Mouse (Mus musculus) embryonic facial prominence, embryonic 13.5 days (tissue): Measurements from ENCODE around the gene Gfra4. TPM values are rescaled to one million over a fixed set of nuclear protein-coding genes. Genes with fewer than 3 reads are reported as not detected.

Experiments used
- ATAC-seq: fragments of 200-750 bp; cut with Nextera tagmentation; 2 replicates; pipeline ENCODE4 v1.8.0; 2017; ENCODE audit warnings: low read depth; ENCODE audit not compliant: insufficient number of reproducible peaks, insufficient read depth, low FRiP score, low TSS enrichment
- H3K27ac ChIP-seq: fragments of 300-500 bp; sonication (generic); 2 replicates; pipeline ENCODE4 v1.5.1; 2015; ENCODE audit warnings: moderate library complexity, mild to moderate bottlenecking, inconsistent platforms
- H3K27me3 ChIP-seq: fragments of 300-500 bp; sonication (generic); 2 replicates; pipeline ENCODE4 v1.6.1; 2015; ENCODE audit warnings: mild to moderate bottlenecking, inconsistent platforms
- H3K36me3 ChIP-seq: fragments of 300-500 bp; sonication (generic); 2 replicates; pipeline ENCODE4 v1.6.1; 2015; ENCODE audit warnings: mild to moderate bottlenecking, inconsistent platforms
- H3K4me1 ChIP-seq: fragments of 300-500 bp; sonication (generic); 2 replicates; pipeline ENCODE4 v1.6.1; 2015; ENCODE audit warnings: inconsistent platforms
- H3K4me2 ChIP-seq: fragments of 300-500 bp; sonication (generic); 2 replicates; pipeline ENCODE4 v1.6.1; 2015; ENCODE audit warnings: moderate library complexity, mild to moderate bottlenecking, inconsistent platforms
- H3K4me3 ChIP-seq: fragments of 300-500 bp; sonication (generic); 2 replicates; pipeline ENCODE4 v1.5.1; 2015; ENCODE audit warnings: mild to moderate bottlenecking, inconsistent platforms
- H3K9ac ChIP-seq: fragments of 300-500 bp; sonication (generic); 2 replicates; pipeline ENCODE4 v1.6.1; 2015; ENCODE audit warnings: mild to moderate bottlenecking, inconsistent platforms
- H3K9me3 ChIP-seq: fragments of 300-500 bp; sonication (generic); 2 replicates; pipeline ENCODE4 v1.6.1; 2016; ENCODE audit warnings: inconsistent platforms
- WGBS: fragments of 180-500 bp; shearing (Covaris S2); methylation state at CpG from one replicate; pipeline ENCODE4 v1.1.7; 2015; ENCODE audit warnings: mixed read lengths; 5-methylcytosine and 5-hydroxymethylcytosine counted together
- polyA plus RNA-seq: library from polyadenylated mRNA; unstranded; fragments of >200 nt; fragmentation: Nextera tagmentation; extraction: Ambion mirVana; gene quantifications from 2 replicates; pipeline ENCODE4 v1.2.1, GENCODE M21; 2015

The Gfra4 gene
- polyA plus RNA-seq, 1 experiment from 2014 or later, result 42.7 TPM

DNA sequence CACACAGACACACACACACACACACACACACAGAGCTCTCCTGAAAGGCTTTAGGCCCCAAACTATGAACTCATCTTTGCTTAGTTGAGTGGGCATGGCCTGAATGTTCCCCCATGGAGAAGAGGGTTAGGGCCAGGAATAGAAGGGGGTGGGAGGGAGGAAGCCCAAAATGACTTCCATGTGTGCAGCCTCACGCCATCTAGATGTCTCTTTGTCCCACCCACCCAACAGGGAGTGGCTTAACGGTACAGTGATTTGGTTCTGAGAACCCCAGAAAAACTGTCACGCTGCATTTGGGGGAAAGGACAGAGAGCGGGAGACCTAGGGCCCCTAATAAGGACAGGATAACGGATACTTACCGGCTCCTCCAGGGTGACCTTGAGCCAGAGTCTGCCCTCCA lies 17.9 kb upstream of the Gfra4 start:
- H3K4me2 ChIP-seq, result peak overlapping the region; percentile 33
- H3K4me1 ChIP-seq, result peaks cover 54% of the 10 kb centered on the region
- WGBS, result 23% methylated on average over 6 of the region's 6 CpGs
- no peaks in the 10 kb centered on the region for H3K36me3 ChIP-seq
- peak overlapping the region; percentile 86 for H3K27ac ChIP-seq
- no peaks in the 10 kb centered on the region for H3K9me3 ChIP-seq
- H3K4me3 ChIP-seq, result no peak overlapping the region
- H3K27me3 ChIP-seq, result peaks cover 43% of the 10 kb centered on the region
- H3K9ac ChIP-seq, result 0 out of 2 replicates have a peak overlapping the region, but pooled peaks have one; percentile 16
- ATAC-seq, result peak; percentile 12; the same call in 1 of the 2 replicates

DNA sequence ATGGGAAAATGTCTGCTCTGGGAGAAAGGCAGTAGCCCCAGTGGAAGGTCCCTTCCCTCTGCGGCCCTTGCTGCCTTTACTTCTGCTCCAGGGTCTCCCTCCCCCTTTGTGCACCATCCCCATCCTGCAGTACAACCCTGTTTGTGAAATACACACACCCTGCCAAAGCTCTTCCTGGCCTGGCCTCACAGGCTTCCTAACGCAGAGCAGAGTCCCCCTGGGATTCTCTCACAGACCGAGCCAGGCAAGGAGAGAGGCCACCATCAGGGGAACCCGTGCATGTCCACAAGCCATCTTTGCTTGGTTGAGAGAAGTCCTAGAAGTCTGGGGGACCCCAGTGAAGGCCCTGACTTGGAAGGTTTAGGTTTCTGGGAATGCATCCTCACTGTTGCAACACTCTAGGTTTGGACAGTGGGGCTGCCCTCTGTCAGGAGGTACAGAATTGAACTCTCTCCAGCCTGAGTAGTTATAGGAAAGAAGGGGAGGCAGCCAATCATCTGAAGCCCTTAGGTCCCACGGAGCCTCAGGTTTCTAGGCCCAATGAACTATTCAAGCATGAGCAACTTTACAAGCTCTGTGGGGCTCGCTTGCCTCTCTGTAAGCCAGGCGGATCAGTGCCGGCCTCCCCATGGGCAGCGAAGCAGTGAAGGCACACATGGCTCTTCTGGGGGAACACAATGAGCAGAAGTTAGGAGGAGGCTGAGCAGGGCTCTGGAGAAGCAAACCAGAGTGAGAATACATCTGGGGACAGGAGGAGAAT lies 17.1 kb upstream of the Gfra4 start:
- WGBS, result 61% methylated on average over 9 of the region's 9 CpGs
- Histone ChIP-seq H3K27ac (peak overlapping the region; percentile 86), H3K36me3 (no peaks in the 10 kb centered on the region), H3K4me2 (peak overlapping the region; percentile 33; the same call in 1 of the 2 replicates), H3K4me3 (no peak overlapping the region), H3K27me3 (peaks cover 51% of the 10 kb centered on the region), H3K4me1 (peaks cover 60% of the 10 kb centered on the region), H3K9me3 (no peaks in the 10 kb centered on the region), H3K9ac (0 out of 2 replicates have a peak overlapping the region, but pooled peaks have one; percentile 12)
- ATAC-seq, result no peak

DNA sequence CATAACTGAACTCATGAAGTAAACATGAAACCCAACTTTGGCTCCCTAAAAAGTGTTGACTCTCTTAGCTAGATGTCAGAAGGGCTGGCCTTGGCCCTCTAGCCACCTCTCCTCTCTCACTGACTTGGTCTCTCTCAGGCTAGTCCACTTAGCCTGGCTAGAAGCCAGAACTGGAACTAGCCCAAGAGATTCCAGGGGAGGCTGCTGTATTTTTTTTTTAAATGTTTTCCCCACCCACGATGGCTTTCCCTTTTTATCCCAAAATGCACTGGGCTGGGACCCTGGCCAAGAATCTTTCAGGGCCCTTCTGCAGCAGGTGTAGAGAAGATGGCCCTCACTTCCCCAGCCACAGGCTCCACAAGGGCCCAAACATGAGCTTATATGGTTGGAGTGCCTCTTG lies 16.5 kb upstream of the Gfra4 start:
- Histone ChIP-seq H3K27me3 (peaks cover 51% of the 10 kb centered on the region), H3K9ac (no peak overlapping the region), H3K4me3 (no peak overlapping the region), H3K9me3 (no peaks in the 10 kb centered on the region), H3K27ac (peak overlapping the region; percentile 86), H3K4me2 (no peak overlapping the region), H3K36me3 (no peaks in the 10 kb centered on the region), H3K4me1 (peaks cover 66% of the 10 kb centered on the region)
- ATAC-seq, result no peak
- WGBS, result 45% methylated on average over 1 of the region's 1 CpGs

DNA sequence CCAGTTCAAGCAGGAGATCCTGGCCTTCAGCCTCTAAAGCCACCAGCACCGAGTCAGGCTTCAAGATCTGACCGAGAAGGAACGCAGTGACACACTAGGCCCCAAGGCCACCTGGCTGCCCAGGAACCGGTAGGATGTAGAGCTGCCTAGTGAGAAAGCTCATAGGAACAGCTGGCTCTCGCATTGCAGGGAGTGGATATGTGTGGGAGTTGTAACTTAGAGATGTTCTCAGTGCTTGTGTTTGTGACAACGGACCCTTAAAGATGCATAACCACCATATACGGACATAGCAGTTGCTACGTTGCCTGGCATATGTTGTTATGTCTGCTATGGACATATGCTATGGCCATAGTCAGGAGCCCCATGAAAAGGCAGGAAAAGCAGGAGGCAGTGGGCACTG lies 15.8 kb upstream of the Gfra4 start:
- H3K9ac ChIP-seq, result no peak overlapping the region
- no peak overlapping the region for H3K4me3 ChIP-seq
- H3K9me3 ChIP-seq, result no peaks in the 10 kb centered on the region
- H3K4me1 ChIP-seq, result peaks cover 71% of the 10 kb centered on the region
- no peaks in the 10 kb centered on the region for H3K36me3 ChIP-seq
- no peak overlapping the region for H3K27ac ChIP-seq
- no peak for ATAC-seq
- no peak overlapping the region for H3K4me2 ChIP-seq
- WGBS, result 93% methylated on average over 8 of the region's 8 CpGs
- peaks cover 52% of the 10 kb centered on the region for H3K27me3 ChIP-seq

DNA sequence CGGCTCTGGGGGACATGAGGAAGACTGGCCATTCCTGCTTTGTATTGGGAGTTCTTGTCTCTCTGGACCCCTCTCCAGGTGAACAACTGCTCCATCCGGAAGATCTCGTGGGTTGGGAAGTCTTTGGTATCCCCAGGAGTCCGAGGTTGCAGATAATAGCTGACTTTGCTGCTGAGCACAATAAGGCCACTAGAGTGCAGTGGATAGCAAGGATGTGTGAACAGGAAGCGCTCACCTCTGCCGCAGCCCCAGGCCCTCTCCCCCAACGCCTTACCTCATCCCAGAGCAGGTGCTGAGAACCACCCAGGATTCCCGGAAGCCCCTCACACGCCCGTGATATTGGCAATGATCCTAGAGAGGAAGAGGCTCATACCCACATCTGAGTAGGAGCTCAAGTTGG lies 13.3 kb upstream of the Gfra4 start:
- Histone ChIP-seq H3K4me2 (peak overlapping the region; percentile 22), H3K27me3 (peaks cover 59% of the 10 kb centered on the region), H3K4me3 (peak overlapping the region; percentile 3; the same call in 1 of the 2 replicates), H3K9ac (no peak overlapping the region), H3K9me3 (no peaks in the 10 kb centered on the region), H3K4me1 (peaks cover 52% of the 10 kb centered on the region), H3K36me3 (no peaks in the 10 kb centered on the region), H3K27ac (no peak overlapping the region)
- no peak for ATAC-seq
- 3% methylated on average over 10 of the region's 10 CpGs for WGBS

DNA sequence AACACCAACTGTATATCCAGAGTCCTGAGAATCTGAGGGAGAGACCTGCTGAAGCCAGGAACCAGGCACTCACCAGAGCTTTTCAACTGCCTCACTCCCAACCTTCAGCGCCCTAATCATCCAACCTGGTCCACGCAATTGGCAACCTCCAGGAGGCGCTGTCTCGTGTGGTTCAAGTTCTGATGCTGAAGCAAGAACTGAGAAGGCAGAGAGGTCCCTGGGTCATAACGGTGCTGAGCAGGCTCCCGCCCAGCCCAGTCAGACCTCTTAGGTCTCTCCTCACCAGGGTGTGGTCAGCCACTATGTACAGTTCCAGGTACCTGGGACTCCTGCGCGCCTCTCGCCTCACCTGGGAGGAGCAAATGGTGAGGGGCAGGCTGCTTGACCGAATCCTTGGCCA lies 12.7 kb upstream of the Gfra4 start:
- WGBS, result 5% methylated on average over 10 of the region's 10 CpGs
- no peak for ATAC-seq
- Histone ChIP-seq H3K27me3 (peaks cover 64% of the 10 kb centered on the region), H3K4me3 (peak overlapping the region; percentile 3), H3K36me3 (no peaks in the 10 kb centered on the region), H3K4me2 (peak overlapping the region; percentile 22), H3K27ac (no peak overlapping the region), H3K9ac (no peak overlapping the region), H3K4me1 (peaks cover 46% of the 10 kb centered on the region), H3K9me3 (no peaks in the 10 kb centered on the region)

DNA sequence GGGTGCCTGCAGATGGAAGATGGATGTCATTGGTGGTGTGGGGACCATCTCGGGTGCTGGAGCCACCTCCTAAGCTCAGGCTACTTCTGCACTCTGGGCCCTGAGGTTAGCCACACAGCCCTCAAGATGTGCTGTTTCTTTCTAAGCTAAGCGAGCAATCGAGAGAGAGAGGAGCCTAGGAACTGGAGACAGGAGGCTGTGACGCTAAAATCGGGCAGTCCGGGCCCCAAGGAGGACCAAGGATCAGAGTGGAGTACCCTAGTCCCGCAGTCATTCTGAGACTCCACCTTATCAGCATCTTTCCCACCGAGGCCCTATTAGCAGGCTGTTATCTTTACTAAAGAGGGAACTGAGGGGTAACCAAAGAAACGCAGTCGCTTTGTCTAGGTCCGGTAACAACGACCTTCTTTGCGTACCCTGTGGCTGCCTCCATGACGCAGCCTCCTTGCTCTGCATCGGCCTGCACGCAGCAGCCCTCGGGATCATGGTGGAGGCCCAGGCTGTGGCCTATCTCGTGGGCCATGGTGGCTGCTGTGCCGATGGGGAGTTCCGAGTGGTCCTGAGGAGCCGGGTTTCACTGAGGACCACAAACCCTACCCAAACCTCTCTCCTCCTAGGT lies 11.9 kb upstream of the Gfra4 start:
- 5% methylated on average over 21 of the region's 21 CpGs for WGBS
- peak overlapping the region; percentile 44 for H3K9ac ChIP-seq

DNA sequence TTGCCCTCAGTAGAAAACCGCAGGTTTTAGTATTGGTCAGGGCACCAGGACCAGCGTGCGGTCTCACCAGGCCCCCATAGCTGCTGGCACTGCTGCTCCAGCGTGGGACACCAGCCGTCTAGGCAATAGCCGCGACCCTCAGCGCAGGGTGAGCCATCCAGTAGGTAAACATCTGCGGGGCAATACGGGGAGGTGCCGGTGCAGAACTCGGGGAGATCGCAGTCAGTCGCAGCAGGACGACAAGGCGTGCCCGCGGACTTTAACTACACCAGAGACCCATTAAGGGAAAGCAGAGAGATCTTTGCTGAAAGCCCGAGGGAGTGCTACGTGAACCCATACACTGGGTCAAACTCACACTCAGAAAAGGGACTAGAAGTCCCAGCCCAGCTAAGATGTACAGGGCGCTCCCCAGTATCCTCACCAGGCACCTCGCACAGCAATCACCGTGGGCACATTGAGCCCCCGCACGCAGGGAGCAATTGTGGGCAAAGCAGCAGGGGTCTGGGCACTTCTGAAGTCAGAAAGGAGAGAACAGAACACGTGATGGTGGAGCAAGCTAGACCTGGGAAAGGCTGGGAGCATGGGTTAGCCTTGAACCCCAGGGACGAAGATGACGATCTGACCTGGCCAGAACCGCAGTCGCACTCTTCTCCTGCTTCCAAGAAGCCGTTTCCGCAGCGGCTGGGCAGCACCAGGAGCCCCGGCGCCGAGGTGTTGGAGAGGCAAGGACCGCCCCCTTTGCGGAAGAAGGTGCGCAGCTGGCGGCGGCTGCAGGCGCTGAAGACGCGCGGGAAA lies 11.2 kb upstream of the Gfra4 start:
- H3K9me3 ChIP-seq, result no peaks in the 10 kb centered on the region
- no peak overlapping the region for H3K27ac ChIP-seq
- H3K4me2 ChIP-seq, result peak overlapping the region; percentile 67
- ATAC-seq, result no peak
- peaks cover 32% of the 10 kb centered on the region for H3K4me1 ChIP-seq
- H3K27me3 ChIP-seq, result peaks cover 64% of the 10 kb centered on the region
- H3K36me3 ChIP-seq, result no peaks in the 10 kb centered on the region
- 1% methylated on average over 45 of the region's 45 CpGs for WGBS
- peak overlapping the region; percentile 44 for H3K9ac ChIP-seq
- H3K4me3 ChIP-seq, result peak overlapping the region; percentile 40

More for the DNA sequence above, 11.9 kb upstream of the Gfra4 start:
- Histone ChIP-seq H3K27me3 (peaks cover 64% of the 10 kb centered on the region), H3K36me3 (no peaks in the 10 kb centered on the region), H3K4me1 (peaks cover 38% of the 10 kb centered on the region), H3K27ac (no peak overlapping the region), H3K4me3 (peak overlapping the region; percentile 40), H3K4me2 (peak overlapping the region; percentile 67), H3K9me3 (no peaks in the 10 kb centered on the region)
- no peak for ATAC-seq

DNA sequence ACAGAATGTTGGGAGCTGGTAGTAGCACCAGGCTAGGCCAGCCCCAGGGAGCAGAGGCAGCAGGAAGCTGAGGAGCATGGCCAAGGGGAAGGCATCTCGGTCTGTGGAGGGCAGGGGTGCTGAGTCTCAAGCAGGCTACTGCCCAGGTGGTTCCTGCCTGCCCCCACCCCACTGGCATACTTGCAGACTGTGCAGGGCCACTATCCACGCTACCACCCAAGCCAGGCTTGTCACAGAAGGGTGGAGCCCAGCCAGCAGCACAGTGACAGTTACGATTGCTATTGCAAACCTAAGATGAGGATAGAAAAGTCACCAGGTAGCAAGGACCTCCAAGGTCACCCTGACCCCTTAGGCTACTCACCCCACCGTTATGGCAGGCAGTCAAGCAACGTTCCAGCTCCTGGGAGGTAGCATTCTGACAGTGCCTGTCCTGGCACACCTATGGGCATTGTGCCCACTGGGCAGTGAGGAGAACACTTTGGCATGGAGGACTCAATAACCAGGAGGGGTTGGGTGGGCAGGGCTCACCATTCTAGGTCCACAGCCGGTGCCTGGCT lies 10.1 kb upstream of the Gfra4 start:
- H3K27me3 ChIP-seq, result peaks cover 64% of the 10 kb centered on the region
- WGBS, result 75% methylated on average over 6 of the region's 6 CpGs
- no peak overlapping the region for H3K4me2 ChIP-seq
- H3K36me3 ChIP-seq, result no peaks in the 10 kb centered on the region
- ATAC-seq, result no peak; the same call in 1 of the 2 replicates
- H3K9me3 ChIP-seq, result no peaks in the 10 kb centered on the region
- peaks cover 32% of the 10 kb centered on the region for H3K4me1 ChIP-seq
- no peak overlapping the region for H3K9ac ChIP-seq
- no peak overlapping the region for H3K27ac ChIP-seq
- H3K4me3 ChIP-seq, result no peak overlapping the region

DNA sequence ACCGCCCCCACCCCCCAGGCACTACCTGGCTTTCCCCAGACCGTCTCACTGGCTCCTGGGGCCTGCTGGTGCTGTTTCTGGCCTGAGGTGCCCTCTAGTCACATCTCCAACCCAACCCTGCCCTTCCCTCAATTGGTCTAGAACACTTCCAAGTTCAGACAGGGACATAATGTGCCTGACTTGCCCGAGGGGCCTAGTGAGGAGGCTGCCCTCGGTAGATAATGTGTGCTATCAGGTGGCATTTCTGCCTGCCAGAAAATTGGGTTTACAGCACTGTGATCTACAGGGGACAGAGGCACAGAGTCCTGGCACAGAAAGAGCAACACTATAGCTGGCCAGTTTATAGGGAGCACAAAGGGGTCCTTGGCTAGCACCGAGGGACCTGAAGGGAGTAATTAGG lies 9.2 kb upstream of the Gfra4 start:
- no peak overlapping the region for H3K4me2 ChIP-seq
- 59% methylated on average over 5 of the region's 5 CpGs for WGBS
- peak overlapping the region; percentile 27; the same call in 1 of the 2 replicates for H3K9ac ChIP-seq
- no peak overlapping the region for H3K27ac ChIP-seq
- H3K4me1 ChIP-seq, result peaks cover 32% of the 10 kb centered on the region
- ATAC-seq, result no peak
- H3K9me3 ChIP-seq, result no peaks in the 10 kb centered on the region
- H3K4me3 ChIP-seq, result no peak overlapping the region
- peaks cover 64% of the 10 kb centered on the region for H3K27me3 ChIP-seq
- no peaks in the 10 kb centered on the region for H3K36me3 ChIP-seq

DNA sequence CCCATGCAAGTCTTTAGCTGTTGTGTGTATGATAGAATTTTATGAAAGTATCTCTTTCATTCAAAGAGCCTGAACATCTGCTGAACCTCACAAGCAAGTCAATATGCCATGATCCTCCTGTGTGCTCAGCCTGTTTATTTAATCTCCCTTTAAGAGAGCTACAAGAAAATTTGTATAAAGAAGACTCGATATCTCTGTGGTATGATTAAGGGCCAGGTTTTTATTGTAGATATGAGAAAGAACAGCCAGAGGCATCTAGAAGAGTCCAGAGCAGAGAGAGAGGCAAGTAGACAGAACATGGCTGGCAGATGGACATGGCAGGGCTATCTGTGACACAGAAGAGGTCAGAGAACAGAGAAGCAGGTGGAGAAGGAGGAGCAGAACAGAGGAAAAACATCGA lies 3.1 kb upstream of the Gfra4 start:
- no peak for ATAC-seq
- no peak overlapping the region for H3K4me2 ChIP-seq
- H3K9me3 ChIP-seq, result no peaks in the 10 kb centered on the region
- peaks cover 26% of the 10 kb centered on the region for H3K27me3 ChIP-seq
- no peaks in the 10 kb centered on the region for H3K36me3 ChIP-seq
- no peak overlapping the region for H3K9ac ChIP-seq
- H3K27ac ChIP-seq, result no peak overlapping the region
- WGBS, result 83% methylated on average over 2 of the region's 2 CpGs
- peaks cover 21% of the 10 kb centered on the region for H3K4me1 ChIP-seq
- H3K4me3 ChIP-seq, result no peak overlapping the region
